Mouse (Mus musculus) layer of hippocampus, postnatal 25 days (tissue): ENCODE results near the gene Cck. TPM values are rescaled to one million over a fixed set of nuclear protein-coding genes. Genes with fewer than 3 reads are reported as not detected.

Experiments used
- DNase-seq, 2 experiments: peaks; one replicate each; pipeline ENCODE4 v3.0.0; 2022; ENCODE audit warnings: mixed read lengths in 2 of 2, low spot score in 1 of 2; ENCODE audit errors: extremely low spot score in 1 of 2
- total RNA-seq, 2 experiments: library from RNA; stranded (reverse); gene quantifications; 2 replicates each; pipeline ENCODE4 v1.2.3; 2021

Gene Cck
- 100 to 1,000 TPM; 681 to 734 TPM for total RNA-seq

DNA sequence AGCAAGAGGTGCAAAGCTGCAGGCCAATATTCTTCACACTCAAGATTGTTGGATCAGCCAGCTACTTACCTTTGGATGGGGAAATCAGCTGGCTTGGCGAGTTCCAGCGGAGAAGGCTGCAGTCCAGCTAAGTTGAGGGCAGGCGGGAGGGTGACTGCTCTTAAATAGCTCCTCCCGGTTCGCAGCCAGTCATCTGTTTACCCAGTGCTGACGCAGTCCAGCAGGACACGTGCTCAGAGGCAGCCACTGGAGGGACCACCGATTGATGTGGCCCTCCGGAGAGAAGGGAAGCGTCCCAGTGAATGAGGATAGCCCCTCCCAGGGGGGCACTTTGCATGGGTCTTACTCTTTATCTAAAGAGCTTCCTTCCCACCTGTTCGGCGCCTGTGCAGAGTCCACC lies at the start of gene Cck:
TSS of gene Cck (minus strand) at position 166 of the 400 bp plus-strand sequence.
- peak in 1 of 2 experiments; percentile 50 for DNase-seq

DNA sequence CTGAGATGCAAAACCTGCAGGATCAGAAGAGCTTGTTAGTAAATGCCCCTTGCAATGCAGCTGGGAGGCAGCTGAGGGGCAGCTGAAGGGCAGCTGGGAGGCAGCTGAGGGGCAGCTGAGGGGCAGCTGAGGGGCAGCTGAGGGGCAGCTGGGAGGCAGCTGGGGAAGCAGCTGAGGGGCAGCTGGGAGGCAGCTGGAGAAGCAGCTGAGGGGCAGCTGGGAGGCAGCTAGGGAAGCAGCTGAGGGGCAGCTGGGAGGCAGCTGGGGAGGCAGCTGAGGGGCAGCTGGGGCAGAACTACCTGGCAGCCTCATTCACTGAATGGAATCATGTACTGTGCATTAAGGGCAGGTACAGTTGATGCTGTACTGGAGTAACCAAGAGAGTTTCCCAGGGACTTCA lies 46.0 kb upstream of the Cck start:
- DNase-seq = no peak

DNA sequence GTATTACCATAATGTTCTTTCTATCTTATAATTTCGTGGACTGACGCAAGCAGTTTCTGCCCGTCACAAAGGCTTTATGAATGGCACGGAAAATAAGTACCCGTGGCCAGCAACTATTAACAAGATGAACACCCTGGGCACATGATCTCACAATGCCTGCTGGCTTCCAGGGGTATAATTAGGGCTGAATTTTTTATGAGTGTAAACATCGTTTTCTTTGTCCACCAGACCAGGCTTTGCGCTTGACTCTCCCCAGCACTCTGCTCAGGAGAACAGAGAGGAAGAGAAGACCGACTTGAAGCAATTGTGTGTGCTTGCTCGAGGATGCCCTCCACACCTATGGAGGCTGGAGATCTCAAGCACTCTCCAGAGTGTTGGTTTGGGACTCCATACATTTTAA lies 37.1 kb upstream of the Cck start:
- no peak for DNase-seq

DNA sequence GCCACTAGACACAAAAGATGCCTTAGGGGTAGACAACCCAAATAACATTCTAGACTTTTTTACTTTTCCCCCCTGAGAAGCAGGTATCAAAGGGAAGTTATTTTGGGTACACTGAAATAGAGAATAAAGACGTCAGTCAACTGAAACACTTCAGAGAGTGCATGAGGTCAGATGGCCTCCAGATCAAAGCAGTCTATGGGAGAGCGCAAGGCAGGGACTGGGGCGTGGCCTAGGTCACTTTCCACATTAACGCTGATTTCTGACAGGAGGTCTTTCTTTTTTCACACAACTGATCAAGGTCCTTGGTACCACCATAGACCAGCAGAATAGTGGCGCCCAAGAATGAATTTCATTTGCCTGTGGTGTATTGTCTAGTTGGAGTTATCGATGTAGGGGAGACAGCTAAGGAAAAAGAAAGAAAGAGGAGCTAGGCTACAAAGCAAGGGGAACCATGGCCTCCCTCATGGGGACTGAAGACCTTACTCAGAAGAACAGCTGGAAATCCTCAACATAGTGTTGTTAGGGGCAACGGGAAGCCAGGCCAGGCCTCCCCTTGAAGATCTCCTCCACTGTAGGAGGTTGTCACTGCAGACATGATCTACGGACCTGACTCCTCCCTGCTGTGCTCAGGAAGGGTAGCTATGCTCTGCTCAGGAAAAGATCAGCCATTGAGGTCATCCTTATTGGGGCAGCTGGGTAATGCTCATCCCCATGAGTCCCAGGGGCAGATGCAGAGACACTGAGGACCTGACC lies 33.3 kb upstream of the Cck start:
- DNase-seq = no peak

DNA sequence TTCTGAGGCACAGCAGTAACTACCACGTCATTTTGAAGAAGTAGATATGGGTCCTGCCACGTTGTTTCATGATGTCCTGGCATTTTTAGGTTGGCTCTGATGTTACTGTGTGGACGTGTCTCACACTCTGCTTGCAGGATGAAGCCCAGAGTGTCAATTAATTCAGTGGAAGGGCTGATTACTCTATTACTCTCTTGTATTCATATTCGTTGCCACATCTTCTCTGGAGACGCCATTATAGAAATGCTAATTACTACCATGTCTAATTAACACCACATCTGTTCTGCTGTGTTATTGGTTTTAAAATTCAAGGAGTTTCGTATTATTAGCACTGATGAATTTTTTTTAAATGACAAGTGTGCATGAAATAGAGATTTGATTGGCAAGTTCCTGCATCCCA lies 30.7 kb upstream of the Cck start:
- no peak for DNase-seq

DNA sequence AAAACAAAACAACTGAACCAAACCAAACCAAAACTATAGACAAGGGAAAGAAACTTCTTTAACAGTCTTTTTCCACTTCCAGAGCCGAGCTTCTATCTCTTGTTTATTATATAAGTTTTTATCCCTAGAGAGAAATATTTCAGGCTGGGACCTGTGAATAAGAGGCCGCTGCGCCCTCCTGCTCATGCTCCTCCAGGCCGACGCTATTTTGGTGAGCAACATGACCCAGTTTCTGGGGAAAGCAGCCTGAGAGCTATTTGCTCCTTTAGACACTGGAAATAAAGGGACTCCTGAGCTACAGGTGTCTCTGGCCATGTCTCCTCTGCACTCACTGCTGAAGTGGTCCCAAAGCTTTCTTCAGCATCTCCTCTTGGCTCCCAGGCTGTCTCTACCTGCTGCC lies 24.6 kb upstream of the Cck start:
- no peak for DNase-seq

DNA sequence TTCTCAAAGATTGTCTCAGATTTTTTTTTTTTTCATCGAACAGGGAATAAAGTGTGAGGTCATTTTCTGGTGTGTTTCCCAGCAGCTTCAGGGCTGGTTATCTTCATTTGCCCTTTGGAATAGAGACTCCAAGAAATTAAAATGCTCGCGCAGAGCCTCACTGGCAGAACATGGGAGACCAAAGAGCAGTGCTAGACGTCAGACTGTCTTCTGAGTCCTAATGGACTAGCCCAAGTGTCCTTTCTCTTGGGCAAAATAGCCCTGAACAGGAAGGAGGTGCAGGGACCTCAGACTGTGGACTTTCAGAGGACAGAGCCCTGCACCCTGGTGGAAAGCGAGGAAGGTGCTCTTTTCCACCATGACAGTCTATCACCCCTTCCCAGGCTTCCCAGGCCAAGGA lies 19.0 kb upstream of the Cck start:
- DNase-seq = no peak

DNA sequence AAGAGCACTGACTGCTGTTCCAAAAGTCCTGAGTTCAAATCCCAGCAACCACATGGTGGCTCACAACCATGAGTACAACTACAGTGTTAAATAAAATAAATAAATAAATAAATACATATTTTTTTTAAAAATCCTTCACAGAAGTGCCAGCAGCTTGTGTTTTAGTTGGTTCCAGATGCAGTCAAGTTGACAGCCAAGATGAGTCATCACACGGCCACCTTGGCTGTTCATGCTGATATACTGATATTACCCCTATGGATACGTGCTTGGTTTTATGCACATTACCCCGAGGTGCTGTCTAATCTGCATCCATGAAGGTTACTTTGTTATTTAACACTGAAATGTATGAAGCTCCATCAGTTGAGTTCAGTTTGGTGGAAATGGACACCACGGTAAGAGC lies 16.4 kb upstream of the Cck start:
- no peak for DNase-seq

DNA sequence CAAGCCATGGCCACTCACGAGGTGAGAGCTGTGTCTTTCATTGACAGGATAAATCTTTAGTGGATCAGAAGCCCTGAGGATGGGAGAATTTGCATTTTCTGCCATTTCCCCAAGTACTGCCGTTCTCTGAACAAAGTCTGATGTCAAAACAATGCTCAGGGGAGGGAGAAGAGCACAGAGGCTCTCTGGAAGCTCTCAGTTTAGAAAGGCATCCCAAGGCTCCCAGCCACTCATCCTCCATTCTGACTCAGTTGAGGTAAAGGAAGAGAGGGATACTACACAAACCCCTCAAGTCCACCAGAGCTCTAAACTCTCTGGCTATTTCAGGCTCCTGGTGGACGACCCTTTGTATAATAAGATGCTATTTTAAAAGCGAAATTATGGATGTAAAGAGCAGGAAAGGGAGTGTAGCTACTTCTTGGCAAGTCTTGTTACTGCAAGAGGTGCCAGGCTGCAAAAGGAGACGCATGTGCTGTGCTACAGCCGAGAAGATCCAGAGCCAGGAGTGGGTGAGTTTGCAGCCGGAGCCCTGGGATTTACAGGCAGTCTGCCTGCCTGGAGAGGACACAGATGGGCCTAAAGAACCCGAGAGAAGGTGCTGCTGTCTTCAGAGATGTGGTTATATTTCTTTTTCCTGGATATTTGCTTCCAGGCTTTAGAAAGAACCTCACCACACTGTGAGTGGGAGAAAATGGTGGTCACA lies 11.1 kb upstream of the Cck start:
- no peak for DNase-seq

DNA sequence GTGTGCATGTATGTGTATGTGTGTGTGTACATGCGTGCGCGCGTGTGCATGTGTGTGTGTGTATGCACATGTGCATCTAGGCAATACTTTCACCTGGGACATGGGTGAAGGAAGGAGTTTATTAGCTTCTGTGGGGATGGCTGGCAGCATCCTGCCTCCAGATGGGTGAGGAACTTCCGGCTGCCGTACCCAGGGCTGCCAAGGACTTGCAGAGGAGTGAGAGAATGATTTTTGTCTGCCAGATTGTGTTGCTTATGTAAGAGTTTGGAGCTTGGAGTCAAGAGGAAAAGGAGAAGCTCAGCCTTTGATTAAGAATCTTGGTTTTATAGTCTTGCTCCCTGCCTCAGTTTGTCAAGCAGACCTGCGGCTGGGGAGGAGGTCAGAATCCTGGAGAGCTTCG lies 9.9 kb upstream of the Cck start:
- peak; percentile 46 to 48 for DNase-seq

DNA sequence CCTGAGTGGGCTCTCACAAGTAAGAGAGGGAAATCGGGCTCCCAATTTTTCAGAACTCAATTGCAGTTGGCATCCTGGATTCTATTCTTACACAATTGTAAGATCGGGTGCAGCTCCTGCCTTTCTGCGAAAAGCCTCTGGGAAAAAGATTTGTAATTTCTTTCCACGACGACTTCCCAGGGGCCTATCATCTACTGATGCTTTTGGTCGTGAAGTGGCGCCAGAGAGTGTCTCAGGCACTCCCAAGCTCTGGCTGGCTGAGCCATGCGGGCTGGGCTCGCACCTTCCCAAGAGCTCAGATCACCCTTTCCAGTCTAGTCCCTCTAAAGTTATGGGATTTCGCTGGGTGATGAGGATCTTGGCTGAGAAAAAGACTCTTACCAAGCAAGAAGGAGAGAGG lies 608 bp upstream of the Cck start:
- DNase-seq = no peak

DNA sequence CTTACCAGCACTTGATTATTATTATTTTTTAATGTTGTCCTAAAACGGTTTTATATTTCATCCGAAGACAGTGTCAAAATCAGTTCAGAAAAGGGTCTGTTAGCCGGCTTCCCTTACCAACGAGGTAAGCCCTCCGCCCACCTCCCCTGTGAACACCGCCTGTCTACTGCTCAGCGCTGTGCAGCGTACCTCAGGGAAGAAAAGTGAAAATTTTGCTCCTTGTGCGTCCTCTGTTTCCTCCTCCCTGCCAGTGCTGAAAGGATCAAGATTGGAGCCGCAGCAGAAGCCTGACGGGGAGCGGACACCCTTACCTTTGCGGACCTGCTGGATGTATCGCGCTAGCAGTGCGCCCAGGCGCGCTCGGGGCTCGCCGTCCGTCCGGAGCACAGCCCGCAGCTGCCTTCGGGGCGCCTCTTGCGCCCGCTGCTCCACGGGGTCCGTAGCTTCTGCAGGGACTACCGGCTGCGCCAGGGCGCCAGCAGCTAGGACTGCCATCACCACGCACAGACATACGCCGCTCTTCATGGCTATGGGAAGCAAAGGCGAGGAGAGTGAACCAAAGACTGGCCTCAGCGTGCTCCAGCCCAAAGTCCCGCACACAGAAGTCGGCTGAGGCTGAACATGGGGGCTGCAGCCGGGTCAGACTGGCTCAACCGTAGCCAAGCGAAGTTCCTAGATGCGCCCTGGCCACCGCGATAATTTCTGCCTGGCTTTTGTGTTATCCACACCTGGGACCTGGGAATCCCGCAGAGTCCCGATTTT lies 1.3 kb downstream of the Cck start:
- DNase-seq = no peak

DNA sequence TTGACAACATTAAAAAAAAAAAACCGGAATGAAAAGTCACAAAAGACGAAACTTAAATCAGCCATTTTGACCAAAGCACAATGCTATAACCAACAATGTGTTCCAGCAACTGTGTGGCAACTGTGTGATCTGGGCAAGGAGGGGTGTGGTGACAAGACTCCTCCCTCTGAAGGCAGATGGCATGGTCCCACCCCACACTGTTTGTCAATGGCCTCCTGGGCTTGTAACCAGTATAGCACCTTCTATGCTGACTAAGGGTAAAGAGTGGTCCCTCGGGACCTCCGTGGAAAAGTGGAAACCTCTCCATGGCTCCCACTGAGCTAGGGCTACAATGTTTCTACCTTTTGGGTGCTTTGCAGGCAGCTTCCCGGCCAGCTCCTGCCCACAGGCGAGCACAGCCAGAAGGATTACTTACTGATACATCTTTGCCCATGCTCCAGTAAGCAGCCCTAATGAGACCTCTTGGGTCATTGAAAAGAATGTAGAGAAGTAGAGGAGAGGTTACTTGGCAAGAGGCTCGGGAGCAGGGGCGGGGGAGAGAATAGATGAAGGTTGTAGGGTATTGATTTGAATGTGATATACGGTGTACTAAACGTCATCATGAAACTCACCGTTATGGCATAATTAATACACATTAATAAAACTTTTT lies 3.8 kb downstream of the Cck start:
- no peak for DNase-seq

DNA sequence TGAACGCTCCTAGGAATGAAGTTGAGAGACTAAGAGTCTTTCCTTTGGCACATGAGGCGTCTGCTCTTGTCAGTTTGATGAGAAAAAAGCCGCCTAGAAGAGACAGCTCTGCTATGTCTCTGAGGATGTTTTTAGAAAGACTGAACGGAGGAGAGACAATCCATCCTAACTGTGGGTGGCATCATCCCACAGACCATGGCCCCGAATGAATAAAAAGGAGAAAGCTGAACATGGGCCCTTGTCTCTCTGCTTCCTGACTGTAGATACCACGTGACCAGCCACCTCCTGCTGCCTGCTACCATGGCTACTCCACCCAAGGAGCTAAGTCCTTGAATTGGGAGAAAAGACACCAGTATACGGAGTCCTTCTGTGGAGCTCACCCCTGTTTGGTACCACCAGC lies 8.3 kb downstream of the Cck start:
- no peak for DNase-seq

DNA sequence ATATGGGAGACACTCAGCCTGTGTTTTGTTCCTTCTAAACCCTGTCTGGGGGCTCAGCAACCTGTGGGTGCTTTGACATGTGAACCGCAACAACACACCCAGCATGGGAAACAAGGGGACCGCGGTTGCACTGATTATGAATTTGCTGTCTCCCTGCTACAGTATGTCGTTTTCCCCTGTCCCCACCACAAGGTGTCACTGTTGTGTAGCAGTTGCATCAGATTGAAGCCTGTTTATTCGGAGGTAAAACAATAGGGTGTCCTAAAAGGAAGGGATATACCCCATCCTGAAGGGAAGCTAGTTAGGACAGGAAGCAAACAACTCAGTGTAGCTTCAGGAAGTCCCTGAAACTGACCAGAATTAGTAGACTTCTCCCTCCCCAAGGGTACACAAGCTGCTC lies 16.0 kb downstream of the Cck start:
- DNase-seq = peak in 1 of 2 experiments; percentile 67

DNA sequence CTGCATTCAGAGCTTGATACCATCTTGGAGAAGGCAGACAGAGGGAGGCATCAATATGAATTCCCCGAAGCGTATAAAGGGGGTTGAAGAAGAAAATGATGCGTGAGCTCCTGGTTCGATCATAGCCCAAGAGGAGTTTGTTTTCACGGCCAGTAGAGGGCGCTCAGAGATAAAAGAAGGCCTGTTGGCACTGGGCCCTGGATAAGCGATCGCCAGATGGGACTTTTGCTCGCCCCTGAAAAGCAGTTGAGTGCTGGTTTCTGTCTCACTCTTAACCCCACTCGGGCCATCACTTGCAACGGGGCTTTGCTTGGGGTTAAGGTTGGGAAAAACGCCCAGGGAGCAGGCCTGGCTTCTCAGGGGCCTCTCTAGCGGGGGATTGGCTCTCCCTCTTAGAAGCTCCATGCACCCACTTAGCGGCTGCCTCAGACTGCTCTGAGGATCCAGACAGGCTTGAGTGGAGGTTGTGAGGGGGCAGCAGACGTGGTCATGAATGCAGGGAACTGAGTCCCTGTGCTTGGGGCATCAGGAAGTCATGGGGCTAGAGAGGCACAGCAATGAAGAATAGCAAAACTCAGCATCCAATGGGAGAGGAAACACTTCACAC lies 18.1 kb downstream of the Cck start:
- DNase-seq = peak; percentile 73 to 85

DNA sequence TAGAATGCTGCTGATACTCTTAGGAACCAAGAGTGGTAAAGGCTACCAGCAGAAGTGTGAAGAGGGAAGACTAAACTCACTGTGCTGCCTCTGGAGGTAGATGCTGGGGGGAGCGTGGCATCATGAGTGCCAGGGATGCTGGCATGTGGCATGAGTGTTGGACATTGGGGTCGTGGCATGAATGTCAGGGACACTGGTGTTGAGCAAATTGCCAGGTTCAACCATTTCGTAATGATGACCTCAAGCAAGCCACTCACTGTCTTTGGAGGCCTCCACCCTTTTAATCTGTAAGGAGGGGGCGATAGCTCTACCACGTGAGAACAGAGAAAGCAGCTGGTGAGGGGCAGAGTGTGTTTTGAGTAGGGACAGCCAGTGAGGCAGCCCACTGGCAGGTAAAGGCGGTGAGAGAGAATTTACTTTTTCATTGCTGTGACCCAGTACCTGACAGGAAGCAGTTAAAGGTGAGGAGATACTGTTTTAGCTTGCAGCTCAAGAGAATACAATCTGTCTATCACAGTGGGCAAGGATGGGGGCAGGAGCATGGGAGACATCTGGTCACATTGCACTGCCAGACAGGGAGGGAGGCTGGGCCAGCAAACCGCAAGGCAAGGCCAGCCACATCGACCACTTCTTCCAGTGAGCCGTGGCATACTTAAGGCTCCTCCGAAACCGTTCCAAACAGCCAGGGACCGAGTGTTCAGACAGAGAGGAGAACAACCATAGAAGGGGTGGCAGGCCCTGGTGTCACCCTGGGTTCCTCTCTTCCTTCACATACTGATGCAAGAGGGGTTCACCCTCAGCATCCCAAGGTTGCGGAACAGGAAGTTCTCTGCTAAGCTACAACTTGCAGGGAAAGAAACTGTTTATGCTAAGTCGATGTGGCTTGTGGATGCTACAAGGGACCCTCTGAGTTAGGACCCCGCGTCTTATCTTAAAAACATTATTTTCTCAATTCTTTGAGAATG lies 19.7 kb downstream of the Cck start:
- DNase-seq = no peak

DNA sequence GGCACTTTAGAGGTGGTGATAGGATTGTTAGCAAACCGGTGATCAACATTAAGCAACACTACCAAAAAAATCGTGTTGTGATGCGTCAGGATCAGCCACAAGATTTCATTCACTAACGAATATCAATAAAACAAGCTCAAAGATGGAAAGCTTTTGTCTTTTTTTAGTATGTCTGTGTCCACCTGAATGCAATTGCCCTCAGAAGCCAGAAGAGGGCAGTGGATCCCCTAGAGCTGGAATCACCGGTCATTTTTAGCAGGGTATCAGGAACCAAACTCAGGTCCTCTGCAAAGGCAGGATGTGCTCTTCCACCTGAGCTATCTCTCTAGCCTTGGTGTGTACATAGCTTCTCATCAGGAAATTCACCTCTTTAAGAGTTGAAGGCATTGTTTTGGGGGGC lies 20.7 kb downstream of the Cck start:
- no peak for DNase-seq

DNA sequence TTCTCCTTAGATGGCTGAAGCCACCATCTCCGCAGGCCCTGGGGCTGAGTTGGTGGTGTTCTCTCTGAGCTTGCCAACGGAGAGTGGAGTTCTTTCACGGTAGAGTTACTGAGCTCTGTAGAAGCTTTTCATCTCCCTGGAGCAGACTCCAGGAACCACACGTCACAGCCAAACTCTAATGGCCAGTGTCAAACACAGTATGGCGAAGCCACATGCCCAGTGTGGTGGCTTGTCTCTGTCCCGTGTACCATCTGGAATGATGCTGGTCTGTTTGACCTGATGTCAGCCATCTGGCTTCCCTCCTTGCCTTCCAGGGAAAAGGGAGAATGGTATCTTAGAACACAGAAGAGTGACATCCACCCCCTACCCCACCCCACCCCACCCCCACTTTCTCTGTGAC lies 25.8 kb downstream of the Cck start:
- no peak for DNase-seq
